In the genomic region with DNA sequence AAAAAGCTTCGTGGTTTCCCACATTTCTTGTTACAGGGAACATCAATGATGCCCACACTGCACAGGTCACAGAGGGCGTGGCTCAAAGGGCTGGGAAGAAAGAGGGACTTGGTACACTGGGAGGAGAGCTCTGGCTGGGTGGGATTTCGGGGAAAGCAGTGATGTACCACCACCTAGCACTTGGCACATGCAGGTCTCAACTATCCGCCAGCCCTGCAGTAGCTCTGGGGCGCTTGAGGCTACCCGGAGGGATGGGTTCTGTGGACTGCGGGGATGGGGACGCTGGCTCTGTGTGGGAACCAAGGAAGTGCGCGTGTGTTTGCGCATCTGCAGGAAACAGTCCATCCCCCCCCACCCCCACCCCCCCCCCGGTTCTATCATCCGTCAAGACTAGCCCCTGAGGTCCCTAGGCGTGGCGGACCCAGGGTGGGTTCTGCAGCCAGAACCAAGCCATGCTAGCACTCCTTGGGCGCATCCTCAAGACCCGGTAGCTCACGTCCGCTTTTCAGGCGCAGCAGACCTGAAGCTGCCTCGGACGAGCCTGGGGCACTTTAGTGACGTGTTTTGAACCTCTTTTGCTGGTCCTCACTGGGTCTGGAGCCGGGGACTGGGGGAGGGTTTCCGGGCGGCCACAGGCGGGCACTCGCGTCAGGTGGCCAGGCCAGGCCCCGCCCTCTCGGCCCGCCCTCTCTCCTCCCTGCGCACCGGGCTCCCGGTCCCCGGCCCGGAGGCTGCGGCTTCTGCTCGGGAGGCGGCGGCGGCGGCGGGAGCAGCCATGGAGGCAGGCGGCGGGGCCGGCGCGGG, we compare ENCODE assay signal across 9 mouse cellular contexts. TPM values are rescaled to one million over a fixed set of nuclear protein-coding genes. Genes with fewer than 3 reads are reported as not detected.
DNase-seq lines count a peak whose midpoint lies in the region; ATAC-seq and TF ChIP-seq lines count a peak whose summit lies in the region.
"Had no signal": no experiment of that assay in that cellular context is flagged by ENCODE, and none has a peak within 500 bp of the region (broad histone marks: within the 10 kb centered on the region; RNA-seq: fewer than 3 reads in every experiment).

A gene (plus strand): TSS at position 400 of the 804 bp plus-strand sequence.

- no peaks in the 10 kb centered on the region for H3K27me3 ChIP-seq in cerebellum, adult 2 months (ENCODE audit: control insufficient read depth, insufficient read depth, low read length)
- H3K27me3 ChIP-seq in lung, embryonic 15.5 days: peaks cover 22% of the 10 kb centered on the region

- peak within 1 kb of the TSS; percentile 59 for H3K9ac ChIP-seq in lung, embryonic 15.5 days

- peak; percentile 88 for ATAC-seq in lung, embryonic 15.5 days (ENCODE audit: borderline replicate concordance, extremely low read depth, low FRiP score, low TSS enrichment)

- WGBS in cerebellum, adult 2 months: under 1% methylated on average over 38 of the region's 49 CpGs
- under 1% methylated on average over 48 of the region's 49 CpGs for WGBS in lung, embryonic 15.5 days

- peak within 1 kb of the TSS; percentile 98 for H3K4me3 ChIP-seq in cerebellum, adult 2 months (replicated peaks; ENCODE audit: insufficient read depth, low read depth, low read length)
- peak within 1 kb of the TSS; percentile 75 for H3K4me3 ChIP-seq in lung, embryonic 15.5 days

- peak within 1 kb of the TSS; percentile 95 for H3K4me2 ChIP-seq in lung, embryonic 15.5 days

- peak; percentile 85 for DNase-seq in MN1 (ENCODE audit: low spot score)
- peak; percentile 90 to 91 for DNase-seq in cerebellum, adult 2 months
- DNase-seq in forelimb bud, embryonic 11.5 days (ENCODE audit: low read depth, low spot score): peak; percentile 61
- peak; percentile 76 for DNase-seq in heart, postnatal 4 days
- DNase-seq in layer of hippocampus, adult 9-11 months: peak; percentile 84
- DNase-seq in ovary, postnatal 14 days (ENCODE audit: low spot score): peak; percentile 65
- DNase-seq in urinary bladder, postnatal 4 days (ENCODE audit: low spot score in 2 of 2): peak; percentile 59 to 75

- H3K9me3 ChIP-seq in lung, embryonic 15.5 days: no peaks in the 10 kb centered on the region

- no peak for TF ChIP-seq CTCF in cerebellum, adult 2 months (IDR thresholded peaks at IDR 0.05; ENCODE audit: borderline replicate concordance, insufficient read depth, low read depth, low read length)

- H3K4me1 ChIP-seq in cerebellum, adult 2 months (ENCODE audit: control insufficient read depth, insufficient read depth, low read length): peaks cover 12% of the 10 kb centered on the region
- H3K4me1 ChIP-seq in lung, embryonic 15.5 days: peaks cover 19% of the 10 kb centered on the region

- peak; percentile 49; the same call in 1 of the 2 replicates for TF ChIP-seq POLR2A in cerebellum, adult 2 months (IDR thresholded peaks at IDR 0.05; ENCODE audit: borderline replicate concordance, insufficient read depth, low read length)

- no peaks in the 10 kb centered on the region for H3K36me3 ChIP-seq in lung, embryonic 15.5 days

- peak within 1 kb of the TSS; percentile 77 for H3K27ac ChIP-seq in cerebellum, adult 2 months (ENCODE audit: insufficient read depth, low read length)
- H3K27ac ChIP-seq in lung, embryonic 15.5 days: 0 out of 2 replicates have a peak within 1 kb of the TSS, but pooled peaks have one; percentile 17

RNA-seq across cellular contexts. Expression of the gene that starts here (rescaled TPM):
- polyA plus RNA-seq in cerebellum, adult 2 months (2012; rRNA removed): 154 and 164 TPM in 2 replicates
- 10 to 100 TPM; 10.6 to 15.8 TPM for total RNA-seq in heart, postnatal 4 days (2021)
- polyA plus RNA-seq in lung, embryonic 15.5 days (2015; fragmentation: Nextera tagmentation; extraction: Ambion mirVana): 7.8 and 9.1 TPM in 2 replicates
- total RNA-seq: neutrophil, adult 5-6 weeks had no signal

Comparison
In these comparisons a context has a peak if more than half of its experiments do, and no peak if none do; other contexts are left out.
1. Peak in every context shown above with its lines: DNase-seq, ATAC-seq, H3K4me3 ChIP-seq and H3K27ac ChIP-seq.
2. RNA of the gene that starts here (polyA plus RNA-seq): 154 to 164 TPM in cerebellum, adult 2 months; 7.8 to 9.1 TPM in lung, embryonic 15.5 days; every median in the first group is over 10 times any median in the second.